Mouse (Mus musculus) CH12.LX (cell line): ENCODE measurements around the gene Pptc7.

Source experiments
- CTCF ChIP-seq, 2 experiments: IDR thresholded peaks in 1 of 2; conservative IDR thresholded peaks in 1 of 2; 2 replicates each; pipeline ENCODE4 v1.5.1; 2011 to 2012; ENCODE audit warnings: low read depth in 2 of 2, low read length in 2 of 2, improper control_type of control experiment in 1 of 2, inconsistent platforms in 1 of 2, mild to moderate bottlenecking in 1 of 2, moderate library complexity in 1 of 2
- GABPA ChIP-seq: IDR thresholded peaks from 2 replicates; pipeline ENCODE4 v1.6.1; 2012; ENCODE audit warnings: low read depth, low read length, improper control_type of control experiment, inconsistent platforms; ENCODE audit not compliant: insufficient replicate concordance

DNA sequence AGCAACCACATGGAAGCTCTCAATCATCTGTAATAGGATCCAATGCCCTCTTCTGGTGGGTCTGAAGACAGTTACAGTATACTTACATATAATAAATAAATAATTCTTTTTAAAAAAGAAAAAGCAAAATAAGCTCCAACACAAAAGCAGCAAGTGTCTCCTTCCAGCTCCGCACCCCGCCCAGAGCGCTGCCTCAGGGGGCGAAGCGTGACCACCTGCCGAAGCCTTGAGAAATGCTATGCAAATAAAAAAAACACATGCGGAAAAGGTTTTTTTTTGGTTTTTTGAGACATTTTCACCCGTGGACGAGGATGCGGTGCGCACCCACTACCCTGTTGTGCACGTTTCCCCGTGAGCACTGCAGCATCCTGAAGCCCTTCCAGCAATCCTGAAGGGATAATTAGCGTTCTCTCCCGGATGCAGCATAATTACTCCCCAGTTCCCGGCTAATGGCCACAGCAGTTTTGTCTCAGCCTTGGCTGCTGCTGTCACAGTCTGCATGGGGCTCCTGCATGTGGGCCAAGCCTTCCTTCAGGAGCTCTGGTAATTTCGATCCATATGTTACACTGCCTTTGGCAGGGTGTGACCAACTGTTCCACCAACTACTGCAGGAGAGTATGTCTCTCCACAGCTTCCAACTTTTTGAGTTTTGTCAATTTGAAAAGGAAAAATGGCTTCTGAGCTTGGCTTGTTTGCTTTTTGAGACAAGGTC, 32.1 kb upstream of the Pptc7 start:
- TF ChIP-seq GABPA (no peak), CTCF (conservative IDR thresholded peaks at IDR 0.05 in 1 of 2, IDR thresholded peaks at IDR 0.05 in 1 of 2; ENCODE audit: low read depth in 2 of 2, low read length in 2 of 2) (no peak)
